Mouse (Mus musculus): ENCODE data around the gene Def8. TPM values are rescaled to one million over a fixed set of nuclear protein-coding genes. Genes with fewer than 3 reads are reported as not detected.

The Def8 gene
- total RNA-seq, 2 experiments from 2014 or later: 35.8 to 37.6 TPM

- DNase-seq: no peak
Measured at GRCm38 (mm10) chr8:123491280-123492075, 68.2 kb downstream of the Def8 start.

- no peak for DNase-seq
Measured at GRCm38 (mm10) chr8:123492898-123493297, 69.6 kb downstream of the Def8 start.

- no peak for DNase-seq
Measured at GRCm38 (mm10) chr8:123497699-123498098, 74.4 kb downstream of the Def8 start.

GRCm38 (mm10) chr8:123498963-123499362 is 75.6 kb downstream of the Def8 start:
- no peak for DNase-seq

GRCm38 (mm10) chr8:123499556-123499955 is 76.2 kb downstream of the Def8 start:
- no peak for DNase-seq

GRCm38 (mm10) chr8:123502192-123502591 is 78.9 kb downstream of the Def8 start:
- DNase-seq: no peak

GRCm38 (mm10) chr8:123503801-123504467 is 80.6 kb downstream of the Def8 start:
- DNase-seq: no peak

- DNase-seq: no peak
Measured at GRCm38 (mm10) chr8:123504591-123505195, 81.4 kb downstream of the Def8 start.

- DNase-seq: no peak
Measured at GRCm38 (mm10) chr8:123505267-123505666, 81.9 kb downstream of the Def8 start.

GRCm38 (mm10) chr8:123505695-123506094 is 82.4 kb downstream of the Def8 start:
- no peak for DNase-seq

- DNase-seq: no peak
Measured at GRCm38 (mm10) chr8:123507153-123507552, 83.8 kb downstream of the Def8 start.

- no peak for DNase-seq
Measured at GRCm38 (mm10) chr8:123510819-123511218, 87.5 kb downstream of the Def8 start.

Other genes with a start within 250 kb of the Def8 start
- gene Dpep1, start 237.3 kb upstream of the Def8 start, total RNA-seq (2021): 1 to 10 TPM; 5.1 to 6.6 TPM
- 10 to 100 TPM; 41.0 to 48.2 TPM for gene Chmp1a, start 210.8 kb upstream of the Def8 start, total RNA-seq (2021)
- gene Spata33, start 210.7 kb upstream of the Def8 start, total RNA-seq (2021): 1 to 10 TPM; 1.2 to 2.4 TPM
- 10 to 100 TPM; 14.2 to 18.7 TPM for gene Cdk10, start 198.7 kb upstream of the Def8 start, total RNA-seq (2021)
- 1 to 10 TPM; 1.2 to 1.5 TPM for gene Spata2l, start 187.3 kb upstream of the Def8 start, total RNA-seq (2021)
- gene Zfp276, start 169.3 kb upstream of the Def8 start, total RNA-seq (2021): 10 to 100 TPM in 1 of 2 experiments, 1 to 10 TPM in 1; 8.0 to 11.5 TPM
- 10 to 100 TPM; 12.3 to 13.4 TPM for gene Vps9d1, start 169.2 kb upstream of the Def8 start, total RNA-seq (2021)
- 1 to 10 TPM; 4.6 to 6.2 TPM for gene Fanca, start 105.0 kb upstream of the Def8 start, total RNA-seq (2021)
- gene Spire2, start 90.8 kb upstream of the Def8 start, total RNA-seq (2021): 1 to 10 TPM in 1 of 2 experiments, under 1 TPM in 1; 0.86 to 1.2 TPM
- 100 to 1,000 TPM; 144 to 157 TPM for gene Tcf25, start 49.8 kb upstream of the Def8 start, total RNA-seq (2021)
- not detected for gene Mc1r, start 16.4 kb upstream of the Def8 start, total RNA-seq (2021)
- 1 to 10 TPM; 1.8 to 1.9 TPM for gene Tubb3, start 12.1 kb upstream of the Def8 start, total RNA-seq (2021)
- 10 to 100 TPM; 34.3 to 37.5 TPM for gene Afg3l1, start 54.4 kb downstream of the Def8 start, total RNA-seq (2021)
- gene Dbndd1, start 91.9 kb downstream of the Def8 start, total RNA-seq (2021): under 1 TPM; 0.14 to 0.18 TPM
- 1 to 10 TPM; 5.8 to 7.8 TPM for gene Gas8, start 95.3 kb downstream of the Def8 start, total RNA-seq (2021)
- gene Rhou, start 230.4 kb downstream of the Def8 start, total RNA-seq (2021): 1 to 10 TPM; 4.1 to 4.7 TPM

Data from gastrocnemius, postnatal 10 days (tissue).